Comparison of ENCODE assay signal across 8 mouse cellular contexts in genomic region chr5:24751305-24752174, GRCm38 (mm10). TPM values are rescaled to one million over a fixed set of nuclear protein-coding genes. Genes with fewer than 3 reads are reported as not detected.
DNase-seq lines count a peak whose midpoint lies in the region; ATAC-seq and TF ChIP-seq lines count a peak whose summit lies in the region.

No protein-coding gene starts in this region.

- no peaks in the 10 kb centered on the region for H3K36me3 ChIP-seq in hindbrain, postnatal 0 days (ENCODE audit: insufficient read depth, low read length)
- no peaks in the 10 kb centered on the region for H3K36me3 ChIP-seq in limb, embryonic 10.5 days

- DNase-seq in layer of hippocampus, adult 2 months (ENCODE audit: low spot score in 2 of 2): no peak
- DNase-seq in layer of hippocampus, postnatal 25 days (ENCODE audit: extremely low spot score in 1 of 2, low spot score in 1 of 2): no peak
- peak; percentile 38 for DNase-seq in cerebellum, adult 9-10 months
- peak; percentile 67 for DNase-seq in gastrocnemius, adult 2 months
- peak; percentile 61 for DNase-seq in hindbrain, postnatal 0 days (ENCODE audit: low spot score)
- peak; percentile 66 for DNase-seq in limb, embryonic 10.5 days (ENCODE audit: low spot score)
- DNase-seq in mesoderm, embryonic 11.5 days (ENCODE audit: low read depth, low spot score): peak; percentile 58
- peak; percentile 56 to 59 for DNase-seq in spleen, postnatal 36 days (ENCODE audit: low spot score in 2 of 2)

- peak overlapping the region; percentile 93 for H3K27ac ChIP-seq in layer of hippocampus, adult 2 months
- H3K27ac ChIP-seq in gastrocnemius, adult 2 months: peak overlapping the region; percentile 95
- H3K27ac ChIP-seq in hindbrain, postnatal 0 days: peak overlapping the region; percentile 88
- H3K27ac ChIP-seq in limb, embryonic 10.5 days: peak overlapping the region; percentile 95

- no peaks in the 10 kb centered on the region for H3K27me3 ChIP-seq in hindbrain, postnatal 0 days (ENCODE audit: insufficient read depth, low read length)
- no peaks in the 10 kb centered on the region for H3K27me3 ChIP-seq in limb, embryonic 10.5 days (ENCODE audit: low read depth, poor library complexity, severe bottlenecking)

- H3K9me3 ChIP-seq in hindbrain, postnatal 0 days (ENCODE audit: low read length): no peaks in the 10 kb centered on the region
- no peaks in the 10 kb centered on the region for H3K9me3 ChIP-seq in limb, embryonic 10.5 days (replicated peaks)

- TF ChIP-seq CTCF in layer of hippocampus, adult 2 months (conservative IDR thresholded peaks at IDR 0.05): no peak
- no peak for TF ChIP-seq CTCF in gastrocnemius, adult 2 months (IDR thresholded peaks at IDR 0.05)
- no peak for TF ChIP-seq CTCF in hindbrain, postnatal 0 days (IDR thresholded peaks at IDR 0.05; ENCODE audit: low read depth)

- H3K9ac ChIP-seq in hindbrain, postnatal 0 days (replicated peaks; ENCODE audit: low read length): peak overlapping the region; percentile 75

- H3K4me3 ChIP-seq in layer of hippocampus, adult 2 months: peak overlapping the region; percentile 73
- H3K4me3 ChIP-seq in gastrocnemius, adult 2 months: peak overlapping the region; percentile 81
- H3K4me3 ChIP-seq in hindbrain, postnatal 0 days (ENCODE audit: low read length): peak overlapping the region; percentile 51
- H3K4me3 ChIP-seq in limb, embryonic 10.5 days: peak overlapping the region; percentile 68

- WGBS in hindbrain, postnatal 0 days: 2% methylated on average over 25 of the region's 25 CpGs
- 3% methylated on average over 25 of the region's 25 CpGs for WGBS in limb, embryonic 10.5 days

- intact Hi-C loops in gastrocnemius, adult 2 months (cut with DNase I): loop anchor here (2.0 kb wide), 1 partner anchor 75 kb away; no protein-coding TSS in a partner anchor

- ATAC-seq in hindbrain, postnatal 0 days: peak; percentile 68

- H3K4me2 ChIP-seq in hindbrain, postnatal 0 days (ENCODE audit: low read depth, low read length): peak overlapping the region; percentile 90

- peaks cover 15% of the 10 kb centered on the region for H3K4me1 ChIP-seq in hindbrain, postnatal 0 days (ENCODE audit: insufficient read depth, low read length)
- peaks cover 66% of the 10 kb centered on the region for H3K4me1 ChIP-seq in limb, embryonic 10.5 days

RNA-seq across cellular contexts. Expression of gene Crygn, which starts 6.3 kb away (rescaled TPM):
- total RNA-seq in layer of hippocampus, adult 2 months (2021): not detected
- 1 to 10 TPM in 1 of 2 experiments, not detected in 1; 1.4 TPM for total RNA-seq in layer of hippocampus, postnatal 25 days (2021)
- total RNA-seq in gastrocnemius, adult 2 months (2021): not detected
- not detected in 2 replicates for total RNA-seq in hindbrain, postnatal 0 days (2014; rRNA removed)
- polyA plus RNA-seq in hindbrain, postnatal 0 days (2015; fragmentation: Nextera tagmentation; extraction: Ambion mirVana): 4.7 and 5.4 TPM in 2 replicates
- polyA plus RNA-seq in limb, embryonic 10.5 days (2016; fragmentation: Nextera tagmentation; extraction: Ambion mirVana): 0.79 and 1.1 TPM in 2 replicates

RNA-seq across cellular contexts. Expression of gene Wdr86, which starts 21.0 kb away (rescaled TPM):
- total RNA-seq in layer of hippocampus, adult 2 months (2021): 1 to 10 TPM in 1 of 2 experiments, under 1 TPM in 1; 0.44 to 1.4 TPM
- total RNA-seq in layer of hippocampus, postnatal 25 days (2021): 1 to 10 TPM in 1 of 2 experiments, under 1 TPM in 1; 0.79 to 1.3 TPM
- total RNA-seq in gastrocnemius, adult 2 months (2021): not detected
- total RNA-seq in hindbrain, postnatal 0 days (2014; rRNA removed): 15.4 and 16.0 TPM in 2 replicates
- 7.8 and 8.0 TPM in 2 replicates for polyA plus RNA-seq in hindbrain, postnatal 0 days (2015; fragmentation: Nextera tagmentation; extraction: Ambion mirVana)
- polyA plus RNA-seq in limb, embryonic 10.5 days (2016; fragmentation: Nextera tagmentation; extraction: Ambion mirVana): 28.7 and 41.7 TPM in 2 replicates

Comparison
In these comparisons a context has a peak if more than half of its experiments do, and no peak if none do; other contexts are left out.
1. DNase-seq: peak in cerebellum, adult 9-10 months (single experiment), gastrocnemius, adult 2 months (single experiment), hindbrain, postnatal 0 days (single experiment), limb, embryonic 10.5 days (single experiment), mesoderm, embryonic 11.5 days (single experiment) and spleen, postnatal 36 days (2 of 2); none in layer of hippocampus, adult 2 months (0 of 2) and layer of hippocampus, postnatal 25 days (0 of 2).
2. Peak in every context shown above with its lines, with median percentiles within 50 percentile points of each other: H3K27ac ChIP-seq and H3K4me3 ChIP-seq.